Mouse (Mus musculus) olfactory bulb, adult 2 months (tissue): Measurements from ENCODE around the gene Ctnnb1.

ENCODE experiments used
- CTCF ChIP-seq: fragments of 200-500 bp; IDR thresholded peaks from 2 replicates; pipeline ENCODE4 v1.5.1; 2012; ENCODE audit warnings: low read depth, mild to moderate bottlenecking, low read length, moderate library complexity; ENCODE audit not compliant: insufficient read depth
- POLR2A ChIP-seq: fragments of 200-500 bp; IDR thresholded peaks from 2 replicates; pipeline ENCODE4 v1.6.1; 2012; ENCODE audit warnings: mild to moderate bottlenecking, low read depth, low read length, moderate library complexity; ENCODE audit not compliant: insufficient read depth

DNA sequence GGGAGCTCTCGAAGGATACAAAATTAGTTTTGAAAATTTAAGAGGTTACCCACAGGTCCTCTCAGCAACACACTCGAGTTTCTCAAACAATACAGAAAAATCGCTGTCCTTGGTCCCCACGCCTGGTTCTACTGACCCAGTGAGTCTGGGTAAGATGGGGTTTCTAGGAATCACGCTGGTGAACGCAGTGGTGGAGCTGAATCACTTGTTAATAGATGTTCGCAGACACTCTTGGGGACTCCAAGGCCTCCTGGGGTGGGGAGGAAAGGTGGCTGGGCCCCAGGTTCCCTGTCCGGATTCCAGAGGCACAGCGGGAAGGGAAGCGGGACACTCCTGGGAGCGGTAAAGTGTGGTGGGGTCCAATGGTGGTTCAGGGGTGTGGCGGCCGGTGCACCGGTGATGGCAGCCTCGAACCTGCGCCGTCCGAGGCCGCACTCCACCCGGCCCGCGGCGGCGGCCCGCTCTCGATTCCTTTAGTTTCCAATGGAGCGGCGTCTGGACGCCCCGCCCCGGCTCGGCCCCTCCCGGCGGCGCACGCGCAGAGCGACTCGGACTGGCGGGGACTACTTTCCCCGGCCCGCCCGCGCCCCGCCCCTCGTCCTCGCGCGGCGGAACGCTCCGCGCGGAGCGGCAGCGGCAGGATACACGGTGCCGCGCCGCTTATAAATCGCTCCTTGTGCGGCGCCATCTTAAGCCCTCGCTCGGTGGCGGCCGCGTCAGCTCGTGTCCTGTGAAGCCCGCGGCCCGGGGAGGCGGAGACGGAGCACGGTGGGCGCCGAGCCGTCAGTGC, 4.0 kb downstream of the Ctnnb1 start:
- TF ChIP-seq CTCF (no peak), POLR2A (peak; percentile 100)
